In the genomic region with DNA sequence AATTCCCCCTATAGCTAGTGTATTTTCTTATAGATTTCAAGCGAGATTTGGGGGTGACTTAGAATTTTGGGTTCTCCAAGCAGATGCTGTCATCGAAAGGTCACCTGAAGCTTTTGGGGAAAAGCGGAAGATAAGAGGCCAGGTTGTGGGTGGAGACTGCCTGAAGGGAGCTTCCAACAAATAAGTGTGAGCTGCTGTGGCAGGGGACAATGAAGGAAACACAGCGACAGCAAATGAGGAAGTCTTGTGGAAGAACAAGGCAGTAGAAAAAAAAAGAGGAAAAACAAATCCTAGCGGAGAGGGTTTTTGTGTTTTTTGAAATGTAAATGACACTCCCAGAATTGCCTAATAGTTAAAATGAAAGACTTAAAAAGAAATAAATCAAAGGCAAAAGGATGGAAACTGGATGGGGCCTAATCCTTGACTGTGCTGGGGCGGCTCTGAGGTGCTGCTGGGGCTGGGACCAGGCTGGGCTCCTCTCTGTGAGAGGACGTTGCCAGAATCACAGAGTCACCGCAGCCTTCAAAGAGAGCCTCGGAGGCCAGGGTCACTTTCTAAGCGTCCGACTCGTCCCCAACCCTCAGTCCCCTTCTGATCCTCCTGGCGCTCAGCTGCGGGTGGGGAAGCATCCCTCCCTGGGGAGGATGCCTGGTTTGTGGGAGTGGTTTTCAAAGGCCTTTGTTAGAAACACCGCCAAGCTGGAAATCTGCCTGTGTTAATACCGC, we compare ENCODE assay signal across 14 mouse cellular contexts. TPM values are rescaled to one million over a fixed set of nuclear protein-coding genes. Genes with fewer than 3 reads are reported as not detected.
DNase-seq lines count a peak whose midpoint lies in the region; ATAC-seq and TF ChIP-seq lines count a peak whose summit lies in the region.
"Had no signal": no experiment of that assay in that cellular context is flagged by ENCODE, and none has a peak within 500 bp of the region (broad histone marks: within the 10 kb centered on the region; RNA-seq: fewer than 3 reads in every experiment).

No protein-coding gene starts in this region.

- no peak for TF ChIP-seq CTCF in layer of hippocampus, adult 2 months (conservative IDR thresholded peaks at IDR 0.05)

- peak overlapping the region; percentile 42 for H3K9ac ChIP-seq in forebrain, embryonic 14.5 days (ENCODE audit: low read length)
- H3K9ac ChIP-seq: heart, embryonic 12.5 days; liver, embryonic 12.5 days had no signal

- DNase-seq in embryo, embryonic 11 days: peak; percentile 43
- no peak for DNase-seq in embryo, embryonic 10 days (ENCODE audit: low spot score)
- peak; percentile 52 for DNase-seq in ZHBTc4 (ENCODE audit: low read depth, low spot score)
- no peak for DNase-seq in forebrain, embryonic 14.5 days (ENCODE audit: low spot score)
- DNase-seq in midbrain, embryonic 10.5 days (ENCODE audit: low spot score): peak; percentile 55
- DNase-seq in layer of hippocampus, adult 2 months (ENCODE audit: low spot score in 2 of 2): no peak
- DNase-seq in cerebellum, adult 18-20 months: no peak
- no peak for DNase-seq in gastrocnemius, adult 18-20 months (ENCODE audit: low spot score)
- DNase-seq: adrenal gland, postnatal 14 days; cerebellum, postnatal 14 days; layer of hippocampus, adult 9-11 months; retina, postnatal 1 day had no signal

- H3K36me3 ChIP-seq in forebrain, embryonic 14.5 days (ENCODE audit: control insufficient read depth, insufficient read depth, low read length): no peaks in the 10 kb centered on the region
- no peaks in the 10 kb centered on the region for H3K36me3 ChIP-seq in midbrain, embryonic 10.5 days
- H3K36me3 ChIP-seq: heart, embryonic 12.5 days; liver, embryonic 12.5 days had no signal

- 14% methylated on average over 16 of the region's 16 CpGs for WGBS in forebrain, embryonic 14.5 days
- 10% methylated on average over 16 of the region's 16 CpGs for WGBS in midbrain, embryonic 10.5 days

- no peaks in the 10 kb centered on the region for H3K27me3 ChIP-seq in forebrain, embryonic 14.5 days (replicated peaks; ENCODE audit: control insufficient read depth, insufficient read depth, low read length)
- H3K27me3 ChIP-seq in midbrain, embryonic 10.5 days (ENCODE audit: low read depth, poor library complexity, severe bottlenecking): peaks cover 6% of the 10 kb centered on the region

- H3K4me2 ChIP-seq in forebrain, embryonic 14.5 days (ENCODE audit: low read length): no peak overlapping the region
- H3K4me2 ChIP-seq: heart, embryonic 12.5 days; liver, embryonic 12.5 days had no signal

- peaks cover 6% of the 10 kb centered on the region; the same call in 1 of the 2 replicates for H3K4me1 ChIP-seq in forebrain, embryonic 14.5 days (ENCODE audit: control insufficient read depth, insufficient read depth, low read length)
- peaks cover 29% of the 10 kb centered on the region for H3K4me1 ChIP-seq in midbrain, embryonic 10.5 days
- H3K4me1 ChIP-seq: heart, embryonic 12.5 days; liver, embryonic 12.5 days had no signal

- no peaks in the 10 kb centered on the region for H3K9me3 ChIP-seq in forebrain, embryonic 14.5 days (replicated peaks; ENCODE audit: control insufficient read depth, low read length)
- no peaks in the 10 kb centered on the region for H3K9me3 ChIP-seq in midbrain, embryonic 10.5 days (replicated peaks)
- H3K9me3 ChIP-seq: heart, embryonic 12.5 days; liver, embryonic 12.5 days had no signal

- H3K27ac ChIP-seq in forebrain, embryonic 14.5 days (ENCODE audit: low read depth, low read length): no peak overlapping the region; the same call in 1 of the 2 replicates
- H3K27ac ChIP-seq in midbrain, embryonic 10.5 days (replicated peaks): peak overlapping the region; percentile 83
- H3K27ac ChIP-seq in layer of hippocampus, adult 2 months: no peak overlapping the region
- H3K27ac ChIP-seq: liver, embryonic 12.5 days had no signal

- no peak for ATAC-seq in forebrain, embryonic 14.5 days
- ATAC-seq: liver, embryonic 12.5 days had no signal

- no peak overlapping the region for H3K4me3 ChIP-seq in forebrain, embryonic 14.5 days (ENCODE audit: low read depth, low read length)
- peak overlapping the region; percentile 23 for H3K4me3 ChIP-seq in midbrain, embryonic 10.5 days
- no peak overlapping the region for H3K4me3 ChIP-seq in layer of hippocampus, adult 2 months
- H3K4me3 ChIP-seq: heart, embryonic 12.5 days; liver, embryonic 12.5 days had no signal

RNA-seq across cellular contexts. Expression of gene Mum1, which starts 11.0 kb away (rescaled TPM):
- polyA plus RNA-seq in forebrain, embryonic 14.5 days (2014; fragmentation: Nextera tagmentation; extraction: Ambion mirVana): 39.6 and 42.4 TPM in 2 replicates
- 154 and 166 TPM in 2 replicates for polyA plus RNA-seq in midbrain, embryonic 10.5 days (2016; fragmentation: Nextera tagmentation; extraction: Ambion mirVana)
- total RNA-seq in layer of hippocampus, adult 2 months (2021): 10 to 100 TPM; 41.4 to 49.6 TPM
- total RNA-seq in gastrocnemius, adult 18-20 months (2021): 10 to 100 TPM; 13.8 to 13.9 TPM

RNA-seq across cellular contexts. Expression of gene Ndufs7, which starts 33.7 kb away (rescaled TPM):
- 269 and 351 TPM in 2 replicates for polyA plus RNA-seq in forebrain, embryonic 14.5 days (2014; fragmentation: Nextera tagmentation; extraction: Ambion mirVana)
- polyA plus RNA-seq in midbrain, embryonic 10.5 days (2016; fragmentation: Nextera tagmentation; extraction: Ambion mirVana): 288 and 314 TPM in 2 replicates
- 100 to 1,000 TPM; 201 to 210 TPM for total RNA-seq in layer of hippocampus, adult 2 months (2021)
- total RNA-seq in gastrocnemius, adult 18-20 months (2021): 100 to 1,000 TPM; 578 to 613 TPM

RNA-seq across cellular contexts. Expression of gene Efna2, which starts 35.9 kb away (rescaled TPM):
- 14.5 and 20.6 TPM in 2 replicates for polyA plus RNA-seq in forebrain, embryonic 14.5 days (2014; fragmentation: Nextera tagmentation; extraction: Ambion mirVana)
- polyA plus RNA-seq in midbrain, embryonic 10.5 days (2016; fragmentation: Nextera tagmentation; extraction: Ambion mirVana): 56.6 and 64.5 TPM in 2 replicates
- total RNA-seq in layer of hippocampus, adult 2 months (2021): 1 to 10 TPM; 7.1 to 9.7 TPM
- total RNA-seq in gastrocnemius, adult 18-20 months (2021): under 1 TPM; 0.24 to 0.48 TPM

RNA-seq across cellular contexts. Expression of gene 1600002K03Rik, which starts 42.5 kb away (rescaled TPM):
- polyA plus RNA-seq in forebrain, embryonic 14.5 days (2014; fragmentation: Nextera tagmentation; extraction: Ambion mirVana): 7.2 and 9.0 TPM in 2 replicates
- 10.6 and 11.2 TPM in 2 replicates for polyA plus RNA-seq in midbrain, embryonic 10.5 days (2016; fragmentation: Nextera tagmentation; extraction: Ambion mirVana)
- 1 to 10 TPM; 7.0 to 7.4 TPM for total RNA-seq in layer of hippocampus, adult 2 months (2021)
- total RNA-seq in gastrocnemius, adult 18-20 months (2021): 1 to 10 TPM; 5.4 to 6.5 TPM

RNA-seq across cellular contexts. Expression of gene Gamt, which starts 45.6 kb away (rescaled TPM):
- 18.7 and 21.0 TPM in 2 replicates for polyA plus RNA-seq in forebrain, embryonic 14.5 days (2014; fragmentation: Nextera tagmentation; extraction: Ambion mirVana)
- 32.5 and 35.5 TPM in 2 replicates for polyA plus RNA-seq in midbrain, embryonic 10.5 days (2016; fragmentation: Nextera tagmentation; extraction: Ambion mirVana)
- total RNA-seq in layer of hippocampus, adult 2 months (2021): 10 to 100 TPM; 29.8 to 33.1 TPM
- 10 to 100 TPM; 27.4 to 28.7 TPM for total RNA-seq in gastrocnemius, adult 18-20 months (2021)

Comparison
In these comparisons a context has a peak if more than half of its experiments do, and no peak if none do; other contexts are left out.
1. DNase-seq: peak in embryo, embryonic 11 days (single experiment), ZHBTc4 (single experiment) and midbrain, embryonic 10.5 days (single experiment); none in embryo, embryonic 10 days (single experiment), forebrain, embryonic 14.5 days (single experiment), layer of hippocampus, adult 2 months (0 of 2), cerebellum, adult 18-20 months (0 of 2) and gastrocnemius, adult 18-20 months (single experiment).
2. RNA of gene Efna2, which starts 35.9 kb away (total RNA-seq): 7.1 to 9.7 TPM in layer of hippocampus, adult 2 months; 0.24 to 0.48 TPM in gastrocnemius, adult 18-20 months; every median in the first group is over 4 times any median in the second.